Mouse (Mus musculus) cerebellum, postnatal 4 days (tissue): ENCODE results near the gene Fndc9.

ENCODE experiments used
- DNase-seq, 2 experiments: peaks; one replicate each; pipeline ENCODE4 v3.0.0; 2022; ENCODE audit warnings: low spot score in 2 of 2, mixed read lengths in 1 of 2

Fndc9 gene

GRCm38 (mm10) chr11:46233966-46234365 is 1.4 kb upstream of the Fndc9 start:
- no peak for DNase-seq

GRCm38 (mm10) chr11:46236976-46237375 is 1.6 kb downstream of the Fndc9 start:
- peak; percentile 49 to 69 for DNase-seq

- no peak for DNase-seq
Observed at GRCm38 (mm10) chr11:46241150-46241673, 5.9 kb downstream of the Fndc9 start.

GRCm38 (mm10) chr11:46241985-46242384 is 6.7 kb downstream of the Fndc9 start:
- DNase-seq: no peak

GRCm38 (mm10) chr11:46244731-46245604 is 9.6 kb downstream of the Fndc9 start:
- no peak for DNase-seq

- DNase-seq: no peak
Observed at GRCm38 (mm10) chr11:46245926-46246325, 10.6 kb downstream of the Fndc9 start.

- DNase-seq: no peak
Observed at GRCm38 (mm10) chr11:46246393-46246792, 11.1 kb downstream of the Fndc9 start.

- DNase-seq: no peak
Observed at GRCm38 (mm10) chr11:46248352-46248751, 13.0 kb downstream of the Fndc9 start.

- peak in 1 of 2 experiments; percentile 61 for DNase-seq
Observed at GRCm38 (mm10) chr11:46251994-46252393, 16.7 kb downstream of the Fndc9 start.

- no peak for DNase-seq
Observed at GRCm38 (mm10) chr11:46255291-46255690, 20.0 kb downstream of the Fndc9 start.

- no peak for DNase-seq
Observed at GRCm38 (mm10) chr11:46258207-46258606, 22.9 kb downstream of the Fndc9 start.

GRCm38 (mm10) chr11:46258749-46259148 is 23.4 kb downstream of the Fndc9 start:
- DNase-seq: no peak

- no peak for DNase-seq
Observed at GRCm38 (mm10) chr11:46262854-46263253, 27.5 kb downstream of the Fndc9 start.

- DNase-seq: no peak
Observed at GRCm38 (mm10) chr11:46263291-46263690, 28.0 kb downstream of the Fndc9 start.

- no peak for DNase-seq
Observed at GRCm38 (mm10) chr11:46264584-46264983, 29.3 kb downstream of the Fndc9 start.

- DNase-seq: no peak
Observed at GRCm38 (mm10) chr11:46265031-46265786, 29.9 kb downstream of the Fndc9 start.

- DNase-seq: peak; percentile 49 to 72
Observed at GRCm38 (mm10) chr11:46268991-46269390, 33.7 kb downstream of the Fndc9 start.

GRCm38 (mm10) chr11:46269391-46269790 is 34.1 kb downstream of the Fndc9 start:
- DNase-seq: no peak

GRCm38 (mm10) chr11:46269893-46270292 is 34.6 kb downstream of the Fndc9 start:
- DNase-seq: no peak

GRCm38 (mm10) chr11:46272058-46272681 is 36.8 kb downstream of the Fndc9 start:
- DNase-seq: no peak

GRCm38 (mm10) chr11:46273969-46274368 is 38.6 kb downstream of the Fndc9 start:
- no peak for DNase-seq

GRCm38 (mm10) chr11:46275302-46275701 is 40.0 kb downstream of the Fndc9 start:
- DNase-seq: peak; percentile 59 to 77
